Mouse (Mus musculus): ENCODE data around the gene Zbtb20.
A peak's percentile ranks its signal among the peaks of the same experiment; 100 is the strongest.

Zbtb20 gene

DNA sequence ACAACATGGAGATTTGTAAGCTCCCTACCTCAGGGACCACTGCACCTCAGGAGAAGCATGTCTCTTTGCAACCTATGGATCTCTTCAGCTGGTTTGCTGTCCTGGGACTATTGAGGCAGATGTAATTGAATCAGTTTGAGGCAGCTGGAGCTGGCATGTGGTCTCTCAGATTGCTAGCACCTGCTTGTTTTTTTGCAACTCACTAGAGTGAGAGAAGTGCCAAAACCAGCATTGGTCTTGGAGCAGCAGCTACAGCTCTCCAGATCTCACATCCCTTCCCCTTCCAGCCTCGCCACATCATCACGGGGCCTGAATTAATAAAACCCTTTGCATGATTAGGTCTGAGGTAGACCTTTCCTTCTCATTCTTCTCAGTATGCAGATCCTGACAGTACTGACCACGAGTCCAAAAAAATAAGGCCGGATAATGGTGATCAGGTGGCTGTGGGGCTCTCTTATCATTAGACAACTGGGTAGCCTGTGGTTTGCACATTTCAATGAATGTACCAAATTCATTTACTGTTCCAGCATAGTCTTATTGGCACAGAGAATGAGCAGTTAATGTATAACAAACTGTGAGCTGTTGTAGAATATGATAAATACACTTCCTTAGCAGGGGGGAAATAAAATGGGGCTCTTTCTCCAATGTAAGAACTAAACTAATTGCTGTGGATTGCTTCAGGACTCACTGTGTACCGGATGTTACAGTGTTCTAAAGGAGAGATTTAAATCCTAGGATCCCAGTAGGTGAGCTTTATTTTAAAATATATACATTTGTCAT lies 205.4 kb downstream of the Zbtb20 start:
- no peak for DNase-seq

DNA sequence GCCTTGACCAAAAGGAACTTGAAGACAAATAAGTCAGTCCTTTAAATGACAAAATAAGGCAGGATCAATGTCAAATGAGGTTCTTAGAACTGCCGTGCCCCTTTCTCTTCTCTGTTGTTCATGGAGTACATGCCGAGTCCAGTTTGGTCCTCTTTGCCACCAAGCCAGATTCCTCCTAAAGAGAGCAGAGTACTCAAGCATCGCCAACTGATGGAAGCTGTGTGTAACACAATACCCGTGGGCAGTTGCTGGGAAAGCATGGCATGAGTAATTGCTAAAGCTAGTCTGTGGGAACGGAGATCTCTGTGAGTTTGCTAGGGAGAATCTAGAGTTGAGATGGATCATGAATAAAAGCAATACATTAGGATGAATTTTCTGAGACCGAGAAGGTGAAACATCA lies 206.3 kb downstream of the Zbtb20 start:
- no peak for DNase-seq

DNA sequence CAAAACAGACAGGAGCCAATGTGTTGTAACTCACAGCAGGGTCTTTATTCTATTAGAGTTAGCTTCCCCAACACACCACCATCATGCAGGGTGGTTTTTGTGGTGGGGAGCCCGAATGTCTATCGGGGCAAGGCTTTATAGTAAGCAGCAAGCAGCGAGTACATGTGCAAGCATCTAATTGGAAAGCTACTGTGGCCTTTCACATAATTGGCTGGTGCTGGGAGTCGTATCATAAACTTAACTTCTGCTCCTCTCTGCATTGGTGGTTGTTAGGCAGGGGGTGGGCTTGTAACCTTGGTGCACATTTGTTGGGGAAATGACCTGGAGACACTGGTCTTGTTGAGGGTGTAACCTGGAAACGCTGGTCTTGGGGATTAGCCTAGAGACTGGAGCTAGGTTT lies 207.1 kb downstream of the Zbtb20 start:
- DNase-seq: no peak

DNA sequence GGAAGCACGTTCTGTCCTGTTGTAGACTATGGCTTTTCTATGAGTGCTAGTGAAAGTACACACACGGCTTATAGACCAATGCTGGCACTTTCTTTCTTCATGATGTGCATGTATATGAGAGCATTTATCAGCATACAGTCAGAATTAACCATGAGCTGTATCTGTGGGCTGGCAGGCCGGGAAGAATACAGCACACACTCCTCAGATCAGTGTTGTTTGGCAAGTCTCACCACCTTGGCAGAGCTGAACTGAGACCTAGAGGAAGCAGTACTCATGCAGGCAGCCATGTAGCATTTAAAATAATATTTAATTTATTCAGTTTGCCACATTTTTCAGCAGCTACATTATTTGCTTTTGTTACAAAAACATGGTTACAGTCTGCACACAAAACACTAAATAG lies 214.5 kb downstream of the Zbtb20 start:
- DNase-seq: no peak

DNA sequence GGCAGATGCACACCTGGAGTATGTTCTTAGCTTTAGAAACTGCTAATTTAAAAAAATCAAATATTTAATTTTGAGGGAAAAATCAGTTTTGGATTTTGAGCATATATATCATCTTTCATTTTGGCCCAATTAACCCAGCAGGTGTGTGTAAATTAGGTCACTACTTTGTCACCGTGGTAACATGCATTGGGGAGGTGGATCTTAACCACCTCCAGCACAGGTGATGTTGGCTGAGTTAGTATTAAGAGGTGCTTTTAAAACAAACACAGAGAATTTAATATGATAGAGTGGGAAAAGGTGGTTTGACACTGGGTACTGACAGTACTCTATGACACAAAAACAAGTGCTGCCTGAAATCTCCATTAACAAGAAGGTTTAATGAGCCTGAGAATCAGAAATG lies 218.5 kb downstream of the Zbtb20 start:
- DNase-seq: no peak

DNA sequence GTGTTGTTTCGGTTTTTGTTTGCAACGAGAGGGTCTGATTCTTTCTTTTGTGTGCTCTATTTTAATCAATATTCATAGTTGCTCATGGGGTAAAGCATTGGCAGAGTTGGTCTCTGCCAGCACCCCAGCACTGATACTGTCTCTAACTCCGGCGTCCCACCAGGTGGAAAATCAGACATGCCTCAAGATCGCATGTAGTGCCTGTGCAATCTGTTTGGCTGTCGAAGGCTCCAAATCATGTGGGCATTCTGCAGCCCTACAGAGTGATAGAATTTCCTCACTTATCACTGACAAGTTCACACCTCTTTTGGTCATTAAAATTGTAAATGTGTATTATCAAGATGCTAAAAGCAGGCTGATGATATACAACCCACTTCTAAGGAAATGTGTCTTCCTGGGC lies 219.1 kb downstream of the Zbtb20 start:
- DNase-seq: no peak

DNA sequence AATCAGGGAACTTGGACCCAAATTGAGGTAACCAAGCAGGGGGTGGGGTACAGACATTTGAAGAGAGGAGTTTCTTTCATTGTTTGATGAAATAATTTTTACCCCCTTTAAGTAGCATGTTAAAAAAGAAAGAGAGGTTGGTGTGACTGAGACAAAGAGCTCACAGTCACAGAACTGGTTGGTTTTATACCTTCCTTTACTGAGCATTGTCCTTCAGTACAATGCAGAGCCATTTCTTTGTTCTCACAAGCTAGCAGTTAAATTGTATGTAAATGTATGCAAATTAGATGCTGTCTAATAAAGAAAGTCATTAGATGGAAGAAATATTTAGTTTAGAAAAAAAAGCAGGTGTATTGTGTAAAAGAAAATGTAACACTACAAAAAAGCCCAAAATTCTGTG lies 220.4 kb downstream of the Zbtb20 start:
- DNase-seq: no peak

DNA sequence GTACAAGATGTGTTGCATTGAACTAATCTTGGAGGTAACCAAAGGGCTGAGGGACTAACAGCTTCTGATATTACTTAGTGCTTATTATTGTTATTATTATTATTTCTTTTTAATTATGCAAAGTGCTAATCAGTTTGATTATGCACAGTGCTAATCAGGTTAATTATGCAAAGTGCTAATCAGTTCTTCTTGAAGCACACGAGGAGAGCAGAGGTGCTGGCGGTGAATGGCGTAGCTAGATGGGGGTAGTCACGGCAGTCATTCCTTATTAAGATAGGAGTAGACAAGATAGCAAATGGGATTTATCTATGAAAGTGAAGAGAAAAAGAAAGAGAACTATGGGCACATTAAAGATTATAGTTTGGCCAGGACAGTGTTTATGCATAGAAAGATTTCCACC lies 222.5 kb downstream of the Zbtb20 start:
- no peak for DNase-seq

DNA sequence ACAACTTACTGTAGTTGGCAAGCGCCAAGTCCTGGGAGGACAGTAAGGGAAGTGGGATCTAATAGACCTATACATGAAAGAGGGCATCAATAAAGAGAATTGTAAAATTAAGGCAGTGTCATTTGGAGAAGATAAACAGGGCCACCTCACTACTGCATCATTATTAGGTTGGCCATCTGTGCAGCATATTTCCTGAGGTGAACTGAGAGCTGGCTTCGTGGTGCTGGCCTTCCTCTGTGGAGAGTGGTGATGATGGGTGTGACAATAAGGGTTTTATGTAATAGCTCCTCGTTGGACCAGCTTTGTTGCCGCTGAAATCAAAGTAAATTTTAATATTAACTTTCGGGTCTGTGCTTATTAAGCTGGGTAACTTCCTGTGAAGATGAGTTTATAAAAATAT lies 223.0 kb downstream of the Zbtb20 start:
- DNase-seq: no peak

DNA sequence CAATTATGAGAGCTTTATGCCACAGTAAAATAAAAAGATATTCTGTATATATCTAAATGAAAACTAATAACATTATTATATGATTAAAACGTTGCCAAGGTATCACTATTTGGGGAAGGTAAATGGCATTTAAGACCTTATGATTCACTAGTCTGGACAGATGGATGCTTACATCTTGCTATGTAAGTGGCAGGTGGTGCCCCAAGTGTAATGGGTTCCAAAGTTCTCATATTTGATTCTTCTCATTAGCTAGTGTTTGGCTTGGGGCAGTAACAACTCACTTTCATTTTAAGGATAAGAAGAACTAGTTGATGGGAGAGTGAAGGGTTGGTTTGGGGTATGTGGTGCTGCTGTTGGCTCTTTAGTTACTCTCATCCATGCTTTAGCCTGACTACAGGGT lies 235.6 kb downstream of the Zbtb20 start:
- no peak for DNase-seq

DNA sequence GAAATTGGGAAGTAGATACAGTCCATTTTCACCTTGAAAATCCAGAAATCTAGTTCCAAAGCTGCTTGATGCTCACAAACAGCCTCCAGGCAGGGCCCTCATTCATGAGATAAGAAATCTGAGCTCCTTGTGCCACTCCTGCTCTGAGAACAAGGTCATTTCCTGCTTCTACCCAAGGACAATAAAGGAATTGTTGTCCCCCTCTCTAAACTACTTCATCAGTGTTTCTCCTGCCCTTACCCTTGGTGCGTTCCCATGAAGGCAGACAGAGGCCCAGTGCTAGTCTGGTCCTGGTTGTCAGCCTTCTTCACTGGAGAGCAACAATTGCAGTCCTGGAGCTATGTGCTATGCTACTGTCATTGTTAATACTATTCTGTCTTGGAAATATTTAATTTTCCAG lies 238.3 kb downstream of the Zbtb20 start:
- no peak for DNase-seq

DNA sequence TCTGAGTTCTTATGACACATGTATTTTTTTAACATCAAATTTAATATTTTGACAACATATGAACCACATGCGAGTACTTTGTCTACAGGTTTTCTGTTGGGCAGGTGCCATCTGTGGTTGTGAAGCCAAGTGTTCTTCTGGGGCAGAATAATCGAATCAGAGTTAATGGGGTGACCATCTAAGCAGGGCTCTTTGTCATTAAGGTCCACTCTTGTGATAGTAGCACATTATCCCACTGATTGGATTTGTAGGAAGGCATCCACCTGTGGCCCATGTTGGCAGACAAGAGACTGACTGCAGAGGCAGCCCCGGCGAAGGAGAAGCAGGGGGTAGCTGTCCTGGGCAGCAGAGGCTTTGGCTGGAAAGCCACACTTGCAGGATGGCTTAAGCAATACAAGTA lies 254.3 kb downstream of the Zbtb20 start:
- no peak for DNase-seq

DNA sequence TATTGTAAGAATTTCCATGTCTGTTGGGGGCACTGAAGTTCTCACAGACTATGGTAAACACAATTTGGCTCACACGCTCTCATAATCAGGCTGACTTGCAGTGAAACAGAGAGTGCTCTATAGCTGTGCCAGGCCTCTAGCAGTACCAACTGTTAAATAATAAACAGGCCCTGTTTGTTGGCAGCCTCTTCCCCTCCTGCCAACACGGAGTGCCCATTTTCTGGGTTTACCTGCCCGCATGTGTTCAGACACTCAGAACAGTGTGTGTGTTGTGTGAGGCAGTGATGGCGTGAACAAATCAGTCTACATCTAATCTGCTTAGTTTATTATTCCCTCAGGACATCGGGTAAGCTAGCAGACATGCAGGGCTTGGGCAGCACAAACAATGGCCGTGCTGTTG lies 254.9 kb downstream of the Zbtb20 start:
- DNase-seq: no peak

DNA sequence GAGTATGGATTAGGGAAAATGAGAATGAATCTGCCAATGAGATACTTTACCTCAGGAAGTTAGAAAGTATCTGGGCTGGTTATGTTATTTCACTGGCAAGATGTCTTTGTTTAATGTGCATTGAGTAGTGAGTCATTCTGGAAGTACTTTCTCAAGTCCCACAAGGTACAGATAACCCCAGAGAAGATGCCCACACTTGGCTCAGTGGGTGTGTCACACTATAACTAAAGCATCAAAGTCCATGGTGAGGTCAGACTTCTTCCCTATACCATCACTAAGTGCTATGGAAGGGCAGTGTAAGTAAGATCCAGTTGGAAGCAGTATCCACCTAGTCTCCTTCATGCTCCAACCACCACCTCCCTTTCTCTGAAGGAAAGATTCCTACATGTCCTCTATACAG lies 255.4 kb downstream of the Zbtb20 start:
- no peak for DNase-seq

DNA sequence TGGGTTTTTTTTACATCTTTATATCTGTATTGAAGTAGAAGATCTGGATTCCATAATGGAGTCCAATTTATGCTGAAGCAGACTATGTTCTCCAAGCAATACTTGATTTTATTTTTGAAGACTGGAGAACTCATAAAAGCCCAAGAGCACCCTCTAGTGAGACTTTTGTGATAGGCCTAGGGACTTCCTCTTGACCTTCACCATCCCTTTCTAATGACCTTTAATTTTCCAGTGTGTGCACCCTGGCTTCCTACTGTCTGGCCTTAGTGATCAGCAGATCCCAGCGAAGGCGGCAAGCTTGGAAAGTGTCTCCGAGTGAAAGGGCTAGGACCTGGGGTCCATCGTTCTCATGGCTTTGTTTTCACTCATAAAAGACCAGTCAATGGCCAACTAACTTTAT lies 292.8 kb downstream of the Zbtb20 start:
- DNase-seq: peak; percentile 4 to 5

DNA sequence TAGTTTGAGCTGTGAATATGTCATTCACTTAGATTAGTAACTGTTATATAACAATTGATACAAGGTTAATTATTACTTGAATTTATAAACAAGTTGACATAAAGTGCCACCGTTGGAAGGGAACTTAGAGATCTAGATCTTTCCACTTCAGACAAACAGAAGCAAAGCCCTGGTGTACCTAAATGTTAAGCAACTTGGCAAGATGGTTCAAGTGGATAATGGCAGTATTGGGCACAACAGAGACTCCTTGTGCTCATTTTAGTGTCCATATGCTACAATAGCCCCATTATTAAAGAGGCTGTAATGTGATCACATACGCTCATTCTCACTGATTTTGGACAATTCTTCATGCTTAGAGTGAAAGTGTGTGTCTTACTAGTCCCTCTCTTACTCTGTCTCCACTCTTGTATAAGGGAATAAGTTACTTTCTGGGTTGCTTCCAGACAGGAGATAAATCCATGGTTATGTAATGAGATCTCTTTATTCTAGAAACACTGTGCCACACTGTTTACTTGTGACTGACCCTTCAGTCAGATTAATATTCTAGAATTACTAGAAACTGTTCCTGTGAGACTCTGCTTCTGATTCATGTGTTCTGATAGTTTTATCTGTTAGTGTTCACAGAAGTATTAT lies 293.7 kb downstream of the Zbtb20 start:
- no peak for DNase-seq

DNA sequence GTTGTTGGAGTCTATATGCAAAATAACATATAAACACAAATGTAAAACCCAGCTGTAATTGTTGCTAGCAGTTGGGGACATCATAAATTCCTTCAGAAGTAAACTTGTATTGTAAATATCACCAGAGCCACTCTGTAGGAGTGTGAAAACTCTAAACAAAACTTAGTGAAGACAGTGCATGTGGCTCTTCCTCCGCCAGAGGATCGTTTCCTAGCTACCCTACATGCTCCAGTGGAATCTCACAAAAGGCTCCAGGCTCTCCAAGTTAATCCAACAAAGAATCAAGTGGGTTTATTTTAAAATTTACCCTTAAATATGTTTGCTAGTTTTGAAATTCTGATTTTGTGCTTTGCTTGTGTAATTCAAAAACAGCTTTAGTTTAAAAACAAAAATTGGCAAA lies 296.5 kb downstream of the Zbtb20 start:
- DNase-seq: no peak

DNA sequence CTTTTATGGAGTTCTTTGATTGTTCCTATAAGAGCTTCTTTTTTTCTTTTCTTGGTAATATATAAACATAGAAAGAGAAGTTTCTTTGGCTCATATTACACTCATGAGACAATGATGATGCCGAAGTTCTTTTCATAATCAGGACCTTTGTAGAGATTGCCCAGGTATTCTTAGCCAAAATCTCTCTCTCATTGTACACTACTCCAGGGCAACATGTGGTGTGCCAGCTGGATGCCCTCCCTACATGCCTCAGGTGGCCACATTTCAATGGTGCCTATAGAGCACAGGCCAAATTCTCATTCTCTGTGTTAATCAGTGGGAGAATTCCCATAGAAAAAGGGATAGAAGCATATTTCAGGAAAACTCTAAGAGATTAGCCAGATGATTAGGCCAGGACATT lies 297.2 kb downstream of the Zbtb20 start:
- DNase-seq: no peak

DNA sequence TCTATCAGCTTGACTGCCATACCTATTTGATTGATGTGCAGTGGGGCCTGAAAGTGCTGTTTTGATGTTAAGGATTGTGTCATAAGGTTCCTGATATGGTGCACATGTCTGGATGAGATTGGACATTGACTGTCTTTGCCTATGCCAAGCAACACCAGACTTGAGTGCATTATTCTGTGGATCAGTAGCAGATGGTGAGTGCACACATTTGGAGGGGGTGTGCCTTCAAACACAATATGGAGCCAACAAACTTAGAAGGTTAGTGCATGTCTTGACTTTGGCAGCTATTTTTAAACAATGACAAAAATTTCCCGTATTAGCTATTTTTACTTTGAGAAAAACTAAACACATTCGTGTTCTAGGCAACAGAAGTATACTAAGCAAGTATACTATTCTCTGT lies 299.1 kb downstream of the Zbtb20 start:
- DNase-seq: no peak

DNA sequence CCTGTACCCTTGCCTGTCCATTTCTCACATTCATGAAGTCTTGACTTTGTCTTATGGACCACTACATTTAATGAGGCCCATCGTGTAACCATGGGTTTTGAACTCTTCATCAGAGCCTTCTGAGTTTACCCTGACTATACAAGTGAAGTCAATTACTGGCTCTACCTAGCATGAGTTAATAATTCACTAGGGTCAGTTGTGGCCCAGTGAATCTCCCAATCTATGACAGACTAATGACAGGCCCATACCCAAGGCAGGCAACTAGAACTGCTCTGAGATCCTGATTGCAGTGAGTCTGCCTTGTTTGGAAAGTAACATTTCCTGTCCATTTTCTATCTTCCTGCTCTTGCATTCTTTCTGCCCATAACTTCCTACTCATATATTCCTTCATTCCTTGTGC lies 305.4 kb downstream of the Zbtb20 start:
- DNase-seq: no peak

DNA sequence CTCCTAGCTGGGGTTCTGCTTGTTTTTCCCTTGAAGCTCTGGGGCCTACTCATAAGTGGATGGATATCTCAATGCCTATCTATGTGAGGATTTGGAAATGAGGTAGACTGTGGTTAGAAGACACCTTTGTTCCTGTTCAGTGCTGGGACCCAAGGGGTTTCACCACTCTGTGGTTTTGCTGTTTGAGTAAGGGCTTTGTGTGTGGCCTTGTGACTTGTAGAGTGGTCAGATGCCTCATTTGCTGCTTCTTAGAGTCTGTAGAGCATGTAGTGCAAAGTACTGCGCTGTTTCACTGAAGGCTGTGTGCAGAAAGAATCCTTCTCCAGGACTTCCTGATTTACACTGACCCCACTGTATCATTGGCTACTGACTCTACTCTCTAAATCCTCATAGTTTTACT lies 314.7 kb downstream of the Zbtb20 start:
- DNase-seq: no peak

DNA sequence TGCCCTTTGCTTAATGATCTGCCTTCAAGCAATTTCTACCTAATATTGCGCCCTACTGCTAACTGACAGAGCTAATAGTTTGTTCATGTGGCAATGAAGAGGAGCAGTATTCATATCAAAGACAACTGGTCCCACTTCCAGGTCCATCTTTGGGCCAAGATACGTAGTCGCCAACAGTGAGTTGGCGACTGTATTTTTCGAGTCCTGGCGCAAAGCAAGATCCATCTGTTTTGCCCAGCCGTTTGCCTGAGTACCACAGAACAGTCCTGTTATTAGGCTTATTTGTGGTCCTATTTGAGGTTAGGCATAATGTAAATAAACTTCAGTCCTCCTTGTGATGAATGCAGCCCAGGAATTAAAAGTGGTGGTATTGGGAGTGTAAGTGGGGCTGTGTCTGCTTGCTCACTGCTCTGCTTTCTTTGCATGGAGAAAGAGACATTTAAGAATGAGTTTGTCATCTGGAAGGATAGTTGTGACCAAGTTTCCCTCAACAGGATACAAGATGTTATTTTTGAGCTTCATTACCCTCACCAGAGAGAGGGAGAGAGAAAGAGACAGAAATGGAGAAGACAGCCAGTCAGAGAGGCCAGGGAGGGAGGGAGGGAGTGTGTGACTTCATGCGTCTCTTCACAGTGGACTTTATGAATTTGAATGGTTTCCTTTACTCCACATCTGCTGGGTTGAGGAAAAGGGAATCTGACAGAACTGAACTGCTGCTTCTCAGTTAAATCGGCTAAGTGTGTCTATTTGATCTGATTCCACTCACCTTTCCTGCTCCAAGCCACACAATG lies 315.6 kb downstream of the Zbtb20 start:
- DNase-seq: no peak

DNA sequence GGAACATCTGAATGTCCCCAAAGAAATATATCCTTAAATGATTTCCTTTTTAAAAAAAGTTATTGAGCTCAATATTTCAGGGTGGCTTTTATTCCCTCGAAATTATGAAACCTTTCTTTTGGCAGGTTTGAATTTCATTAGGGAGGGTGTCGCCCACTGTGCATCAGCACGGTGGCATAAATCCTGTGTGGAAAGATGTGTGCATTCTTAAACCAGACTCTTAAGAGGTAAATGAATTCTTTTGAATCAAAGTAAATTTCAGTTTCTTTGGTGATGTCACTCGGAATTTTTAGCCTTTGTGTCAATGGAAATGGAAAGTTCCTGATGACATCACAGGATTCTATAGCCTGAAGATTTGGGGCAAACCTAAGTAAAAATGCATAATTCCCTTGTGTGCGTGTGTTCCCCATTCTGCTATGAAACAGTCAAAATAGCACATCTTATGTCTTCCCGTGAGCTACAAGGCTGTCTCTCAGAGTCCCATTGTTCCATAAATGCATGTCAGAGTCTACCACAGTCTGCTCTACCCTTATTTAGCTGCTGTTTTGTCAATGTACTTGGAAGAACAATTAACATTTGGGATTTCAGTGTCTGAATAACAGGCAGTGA lies 318.1 kb downstream of the Zbtb20 start:
- no peak for DNase-seq

Measured in B cell, adult 2 months (primary cell).